24 mouse cellular contexts compared by ENCODE assay signal in the genomic region with DNA sequence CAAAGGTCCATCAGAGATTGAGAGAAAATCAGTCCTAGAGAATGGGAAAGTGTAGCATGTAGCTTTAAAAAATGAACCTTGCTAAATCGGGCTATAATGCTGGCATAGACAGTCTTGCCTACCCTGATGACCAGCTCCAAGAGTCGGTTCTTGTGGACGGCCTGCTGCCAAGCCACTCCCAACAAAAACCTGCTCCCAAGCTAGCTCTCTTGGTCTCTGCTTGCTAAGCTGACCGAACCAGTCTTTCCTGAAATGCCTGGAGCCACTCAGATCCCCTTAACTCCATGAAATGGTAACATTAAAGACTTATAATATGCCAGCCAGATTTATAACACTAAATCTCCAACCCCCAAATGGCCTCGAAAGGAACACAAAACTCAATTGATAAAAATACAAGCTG.
DNase-seq lines count a peak whose midpoint lies in the region; ATAC-seq and TF ChIP-seq lines count a peak whose summit lies in the region.
"Had no signal": no experiment of that assay in that cellular context is flagged by ENCODE, and none has a peak within 500 bp of the region (broad histone marks: within the 10 kb centered on the region; RNA-seq: fewer than 3 reads in every experiment).

No protein-coding gene starts in this region.

- H3K27ac ChIP-seq in kidney, adult 2 months (ENCODE audit: insufficient read depth, low read depth, low read length): no peak overlapping the region
- H3K27ac ChIP-seq in kidney, embryonic 16.5 days (ENCODE audit: low read length): no peak overlapping the region
- H3K27ac ChIP-seq in lung, embryonic 16.5 days (ENCODE audit: low read length): peak overlapping the region; percentile 18; the same call in 1 of the 2 replicates
- H3K27ac ChIP-seq in intestine, postnatal 0 days (ENCODE audit: low read depth, low read length): no peak overlapping the region
- H3K27ac ChIP-seq: embryonic facial prominence, embryonic 12.5 days; hindbrain, embryonic 10.5 days; intestine, embryonic 15.5 days; kidney, embryonic 15.5 days; midbrain, embryonic 13.5 days had no signal

- no peak for ATAC-seq in kidney, embryonic 16.5 days (ENCODE audit: low FRiP score, low TSS enrichment)
- ATAC-seq in lung, embryonic 16.5 days (ENCODE audit: low read depth): peak; percentile 93
- no peak for ATAC-seq in intestine, postnatal 0 days
- ATAC-seq: forebrain, embryonic 16.5 days; hindbrain, embryonic 16.5 days; intestine, embryonic 15.5 days; midbrain, embryonic 13.5 days had no signal

- H3K9me3 ChIP-seq in kidney, embryonic 16.5 days (ENCODE audit: low read length): no peaks in the 10 kb centered on the region
- no peaks in the 10 kb centered on the region for H3K9me3 ChIP-seq in lung, embryonic 16.5 days (ENCODE audit: control insufficient read depth, low read length)
- no peaks in the 10 kb centered on the region for H3K9me3 ChIP-seq in intestine, postnatal 0 days (ENCODE audit: control insufficient read depth)
- H3K9me3 ChIP-seq: embryonic facial prominence, embryonic 12.5 days; hindbrain, embryonic 10.5 days; intestine, embryonic 15.5 days; kidney, embryonic 15.5 days; midbrain, embryonic 13.5 days had no signal

- no peak overlapping the region for H3K9ac ChIP-seq in kidney, embryonic 16.5 days (replicated peaks; ENCODE audit: low read length)
- no peak overlapping the region for H3K9ac ChIP-seq in lung, embryonic 16.5 days (ENCODE audit: low read length)
- H3K9ac ChIP-seq in intestine, postnatal 0 days (ENCODE audit: low read depth, low read length): no peak overlapping the region
- H3K9ac ChIP-seq: embryonic facial prominence, embryonic 12.5 days; intestine, embryonic 15.5 days; kidney, embryonic 15.5 days; midbrain, embryonic 13.5 days had no signal

- 64% methylated on average over 5 of the region's 5 CpGs for WGBS in kidney, adult 2 months
- 77% methylated on average over 5 of the region's 5 CpGs for WGBS in kidney, embryonic 16.5 days
- WGBS in lung, embryonic 16.5 days: 46% methylated on average over 5 of the region's 5 CpGs
- 62% methylated on average over 5 of the region's 5 CpGs for WGBS in intestine, postnatal 0 days

- peak; percentile 2 for DNase-seq in kidney, adult 2 months
- peak; percentile 83 for DNase-seq in fat pad, adult 2 months (ENCODE audit: extremely low read depth, low read depth, low spot score)
- DNase-seq in lung, postnatal 4 days: peak; percentile 43 to 63
- DNase-seq in spleen, postnatal 10 days (ENCODE audit: low spot score in 2 of 2): no peak
- DNase-seq in thymus, postnatal 10 days (ENCODE audit: low spot score in 2 of 2): no peak
- DNase-seq: cerebellum, adult 11 months; cerebellum, postnatal 10 days; gastrocnemius, postnatal 10 days; heart, adult 11 months; right cerebral cortex, postnatal 25 days; thymus, adult 18-20 months; thymus, postnatal 4 days had no signal

- no peaks in the 10 kb centered on the region for H3K36me3 ChIP-seq in kidney, adult 2 months (ENCODE audit: control insufficient read depth, insufficient read depth, low read length)
- H3K36me3 ChIP-seq in kidney, embryonic 16.5 days (ENCODE audit: insufficient read depth, low read length): no peaks in the 10 kb centered on the region
- H3K36me3 ChIP-seq in lung, embryonic 16.5 days (ENCODE audit: control insufficient read depth, insufficient read depth, low read length): no peaks in the 10 kb centered on the region
- H3K36me3 ChIP-seq in intestine, postnatal 0 days (ENCODE audit: control insufficient read depth, insufficient read depth): no peaks in the 10 kb centered on the region
- H3K36me3 ChIP-seq: embryonic facial prominence, embryonic 12.5 days; hindbrain, embryonic 10.5 days; intestine, embryonic 15.5 days; kidney, embryonic 15.5 days; midbrain, embryonic 13.5 days had no signal

- no peaks in the 10 kb centered on the region for H3K4me1 ChIP-seq in kidney, adult 2 months (ENCODE audit: control insufficient read depth, insufficient read depth, low read length)
- H3K4me1 ChIP-seq in kidney, embryonic 16.5 days (ENCODE audit: insufficient read depth, low read length): no peaks in the 10 kb centered on the region
- peaks cover 4% of the 10 kb centered on the region for H3K4me1 ChIP-seq in lung, embryonic 16.5 days (replicated peaks; ENCODE audit: control insufficient read depth, insufficient read depth, low read length)
- no peaks in the 10 kb centered on the region for H3K4me1 ChIP-seq in intestine, postnatal 0 days (replicated peaks; ENCODE audit: control insufficient read depth, insufficient read depth, low read length)
- H3K4me1 ChIP-seq: embryonic facial prominence, embryonic 12.5 days; hindbrain, embryonic 10.5 days; intestine, embryonic 15.5 days; kidney, embryonic 15.5 days; megakaryocyte, embryonic 14.5 days; midbrain, embryonic 13.5 days had no signal

- TF ChIP-seq CTCF in kidney, adult 2 months (conservative IDR thresholded peaks at IDR 0.05; ENCODE audit: insufficient read depth, insufficient read length, low read depth, low read length): no peak
- TF ChIP-seq CTCF in intestine, postnatal 0 days (IDR thresholded peaks at IDR 0.05; ENCODE audit: low read depth): no peak

- TF ChIP-seq POLR2A in kidney, adult 2 months (IDR thresholded peaks at IDR 0.05; ENCODE audit: low read depth, low read length): no peak

- H3K4me2 ChIP-seq in kidney, embryonic 16.5 days (replicated peaks; ENCODE audit: low read depth, low read length): no peak overlapping the region
- H3K4me2 ChIP-seq in lung, embryonic 16.5 days (ENCODE audit: low read depth, low read length): no peak overlapping the region
- H3K4me2 ChIP-seq in intestine, postnatal 0 days (replicated peaks; ENCODE audit: low read depth): no peak overlapping the region
- H3K4me2 ChIP-seq: embryonic facial prominence, embryonic 12.5 days; heart, embryonic 11.5 days; intestine, embryonic 15.5 days; kidney, embryonic 15.5 days; midbrain, embryonic 13.5 days had no signal

- H3K4me3 ChIP-seq in kidney, adult 2 months (ENCODE audit: insufficient read depth, low read depth, low read length): no peak overlapping the region
- no peak overlapping the region for H3K4me3 ChIP-seq in kidney, embryonic 16.5 days (ENCODE audit: low read length)
- H3K4me3 ChIP-seq in lung, embryonic 16.5 days (ENCODE audit: low read length): no peak overlapping the region
- no peak overlapping the region for H3K4me3 ChIP-seq in intestine, postnatal 0 days (ENCODE audit: low read depth, low read length)
- H3K4me3 ChIP-seq: embryonic facial prominence, embryonic 12.5 days; hindbrain, embryonic 10.5 days; intestine, embryonic 15.5 days; kidney, embryonic 15.5 days; megakaryocyte, embryonic 14.5 days; midbrain, embryonic 13.5 days had no signal

- no peaks in the 10 kb centered on the region for H3K27me3 ChIP-seq in kidney, adult 2 months (replicated peaks; ENCODE audit: control insufficient read depth, insufficient read depth, low read length)
- no peaks in the 10 kb centered on the region for H3K27me3 ChIP-seq in kidney, embryonic 16.5 days (ENCODE audit: insufficient read depth, low read length)
- H3K27me3 ChIP-seq in lung, embryonic 16.5 days (ENCODE audit: control insufficient read depth, insufficient read depth, low read depth, low read length): no peaks in the 10 kb centered on the region
- H3K27me3 ChIP-seq in intestine, postnatal 0 days (replicated peaks; ENCODE audit: control insufficient read depth, insufficient read depth, low read length): no peaks in the 10 kb centered on the region
- H3K27me3 ChIP-seq: embryonic facial prominence, embryonic 12.5 days; intestine, embryonic 15.5 days; kidney, embryonic 15.5 days; megakaryocyte, embryonic 14.5 days; midbrain, embryonic 13.5 days had no signal

Comparison
In these comparisons a context has a peak if more than half of its experiments do, and no peak if none do; other contexts are left out.
1. DNase-seq: peak in kidney, adult 2 months (single experiment), fat pad, adult 2 months (single experiment) and lung, postnatal 4 days (2 of 2); none in spleen, postnatal 10 days (0 of 2) and thymus, postnatal 10 days (0 of 2).